Mouse (Mus musculus) CD4-positive helper T cell, adult 2 months (primary cell): Measurements from ENCODE around the gene Eif4e3.

Experiments used
- DNase-seq: peaks from one replicate; pipeline ENCODE4 v3.0.0-alpha.2; 2012; ENCODE audit warnings: low read depth, missing footprints, low spot score

Eif4e3 gene

GRCm38 (mm10) chr6:99665457-99666317, 884 bp downstream of the Eif4e3 start:
- peak; percentile 69 for DNase-seq

GRCm38 (mm10) chr6:99663232-99663631, 3.3 kb downstream of the Eif4e3 start:
- DNase-seq: no peak

GRCm38 (mm10) chr6:99660443-99660842, 6.1 kb downstream of the Eif4e3 start:
- peak; percentile 31 for DNase-seq

- DNase-seq: peak; percentile 59
Observed at GRCm38 (mm10) chr6:99658586-99658985, 8.0 kb downstream of the Eif4e3 start.

- no peak for DNase-seq
Observed at GRCm38 (mm10) chr6:99656088-99656487, 10.5 kb downstream of the Eif4e3 start.

GRCm38 (mm10) chr6:99655488-99655887, 11.1 kb downstream of the Eif4e3 start:
- peak; percentile 67 for DNase-seq

- no peak for DNase-seq
Observed at GRCm38 (mm10) chr6:99654343-99654742, 12.2 kb downstream of the Eif4e3 start.

GRCm38 (mm10) chr6:99652341-99652740, 14.2 kb downstream of the Eif4e3 start:
- DNase-seq: no peak

GRCm38 (mm10) chr6:99649307-99649706, 17.3 kb downstream of the Eif4e3 start:
- DNase-seq: no peak

GRCm38 (mm10) chr6:99646344-99646743, 20.2 kb downstream of the Eif4e3 start:
- peak; percentile 65 for DNase-seq

GRCm38 (mm10) chr6:99644876-99645275, 21.7 kb downstream of the Eif4e3 start:
- no peak for DNase-seq

- no peak for DNase-seq
Observed at GRCm38 (mm10) chr6:99644386-99644785, 22.2 kb downstream of the Eif4e3 start.

- peak; percentile 70 for DNase-seq
Observed at GRCm38 (mm10) chr6:99643439-99644199, 23.0 kb downstream of the Eif4e3 start.

GRCm38 (mm10) chr6:99637456-99637855, 29.1 kb downstream of the Eif4e3 start:
- no peak for DNase-seq

GRCm38 (mm10) chr6:99636801-99637200, 29.8 kb downstream of the Eif4e3 start:
- DNase-seq: no peak

GRCm38 (mm10) chr6:99636121-99636520, 30.4 kb downstream of the Eif4e3 start:
- no peak for DNase-seq

- DNase-seq: no peak
Observed at GRCm38 (mm10) chr6:99632121-99632980, 34.2 kb downstream of the Eif4e3 start.

GRCm38 (mm10) chr6:99631637-99632036, 34.9 kb downstream of the Eif4e3 start:
- no peak for DNase-seq

- DNase-seq: no peak
Observed at GRCm38 (mm10) chr6:99629726-99630458, 36.7 kb downstream of the Eif4e3 start.

GRCm38 (mm10) chr6:99626347-99626746, 40.2 kb downstream of the Eif4e3 start:
- DNase-seq: no peak

- DNase-seq: no peak
Observed at GRCm38 (mm10) chr6:99625803-99626202, 40.8 kb downstream of the Eif4e3 start.
